Mouse (Mus musculus): ENCODE results near the gene E130218I03Rik. TPM values are rescaled to one million over a fixed set of nuclear protein-coding genes. Genes with fewer than 3 reads are reported as not detected.
"Not testable (repeated sequence)": the region's sequence is repeated elsewhere in the genome, so short reads cannot be mapped to it uniquely, and the experiment has no call there.

E130218I03Rik gene
- total RNA-seq, 2 experiments from 2014 or later: not detected

- no peak for ATAC-seq (replicated peaks; ENCODE audit: low FRiP score, poor library complexity, severe bottlenecking)
Measured at GRCm38 (mm10) chr4:134251241-134252130, 8.0 kb downstream of the E130218I03Rik start.

DNA sequence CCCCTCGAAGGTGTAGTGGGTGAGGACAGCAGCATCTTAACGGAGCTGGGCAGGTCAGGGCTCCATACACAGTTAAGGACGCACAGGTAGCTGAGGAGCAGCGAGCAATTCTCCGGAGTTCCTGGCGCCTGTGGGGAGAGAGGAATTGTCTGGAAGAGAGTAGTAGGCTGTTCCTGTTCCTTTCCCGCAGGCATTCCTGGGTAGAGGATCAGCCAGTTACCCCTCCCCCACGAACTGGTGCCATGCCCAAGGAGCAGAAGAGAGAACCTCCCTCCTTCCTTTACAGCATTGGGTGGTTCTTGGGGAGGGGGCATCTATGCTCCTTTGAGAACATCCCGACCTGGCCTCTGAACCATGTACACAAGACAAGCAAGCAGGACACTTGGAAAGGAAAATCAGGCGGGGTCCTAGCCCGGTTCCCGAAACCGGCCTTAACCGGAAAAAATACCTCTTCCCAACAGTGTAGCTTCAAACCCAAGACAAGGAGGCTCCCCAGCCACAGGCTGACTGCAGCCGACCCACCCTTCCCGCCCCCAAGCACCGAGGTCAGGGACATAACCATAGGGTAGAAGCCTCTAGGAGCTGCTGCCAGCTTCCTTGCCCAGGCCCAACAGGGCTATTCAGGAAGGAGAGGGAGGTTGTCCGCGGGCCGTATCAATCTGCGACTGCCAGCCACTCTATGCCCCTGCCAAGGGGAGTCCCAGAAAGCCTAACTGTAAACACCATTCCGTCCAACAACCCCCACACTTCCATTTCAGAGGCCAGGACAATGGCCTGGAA lies 8.9 kb downstream of the E130218I03Rik start:
- ATAC-seq (replicated peaks; ENCODE audit: low FRiP score, poor library complexity, severe bottlenecking): no peak

GRCm38 (mm10) chr4:134252911-134253721 lies 9.7 kb downstream of the E130218I03Rik start:
- no peak for ATAC-seq (replicated peaks; ENCODE audit: low FRiP score, poor library complexity, severe bottlenecking)

DNA sequence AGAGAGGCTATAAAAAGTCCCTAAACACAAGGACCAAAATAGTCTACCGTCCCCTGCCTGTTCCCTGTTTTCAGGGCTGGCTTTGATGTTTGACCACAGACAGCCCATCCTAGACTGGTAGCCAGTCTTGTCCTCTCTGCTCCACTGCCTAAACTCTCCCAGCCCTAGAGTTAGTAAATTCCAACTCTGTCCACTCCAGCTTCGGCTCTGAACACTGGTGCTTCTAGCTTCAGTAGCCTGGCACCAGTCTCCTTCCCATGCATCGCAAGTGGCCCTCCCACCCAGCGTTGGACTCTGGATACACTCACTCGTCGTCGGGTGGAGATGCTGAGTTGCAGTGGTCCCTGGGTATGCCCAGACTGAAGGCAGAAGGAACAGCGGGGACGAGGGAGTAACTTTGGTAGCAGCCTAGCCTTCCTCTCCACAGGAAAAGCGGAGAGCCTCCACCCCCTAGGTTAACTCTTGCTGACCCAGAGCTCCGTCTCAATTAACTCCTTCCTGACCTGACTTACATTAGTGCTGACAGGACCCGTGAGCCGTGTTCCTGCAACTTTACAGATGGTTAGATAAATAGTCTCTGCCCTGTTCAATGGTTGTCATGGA lies 10.4 kb downstream of the E130218I03Rik start, which contains the start of gene Grrp1:
Grrp1 (minus strand) TSS at position 385 of the 603 bp plus-strand sequence.
- no peak for ATAC-seq (replicated peaks; ENCODE audit: low FRiP score, poor library complexity, severe bottlenecking)

DNA sequence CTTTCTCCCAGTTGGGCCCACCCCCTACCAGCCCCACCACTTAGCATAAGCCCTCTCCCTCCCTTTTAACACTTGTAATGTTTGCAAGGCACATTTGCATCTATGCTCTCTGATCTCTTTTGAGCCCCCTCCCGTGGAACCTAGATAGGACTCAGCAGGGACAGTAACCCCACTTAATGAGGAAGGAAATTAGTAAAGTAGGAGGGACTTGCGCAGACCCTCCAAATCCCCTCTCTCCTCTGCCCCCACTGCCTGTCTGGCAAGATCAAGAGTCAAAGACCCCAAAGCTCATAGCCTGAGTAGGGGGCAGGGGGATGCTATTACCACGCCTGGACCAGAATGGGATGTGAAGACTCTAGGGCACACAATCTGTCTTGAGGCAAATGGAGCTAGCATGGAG lies 11.4 kb downstream of the E130218I03Rik start:
- no peak for ATAC-seq (replicated peaks; ENCODE audit: low FRiP score, poor library complexity, severe bottlenecking)

GRCm38 (mm10) chr4:134255854-134256253 lies 12.4 kb downstream of the E130218I03Rik start:
- ATAC-seq (replicated peaks; ENCODE audit: low FRiP score, poor library complexity, severe bottlenecking): no peak

GRCm38 (mm10) chr4:134256407-134257197 lies 13.1 kb downstream of the E130218I03Rik start:
- ATAC-seq (replicated peaks; ENCODE audit: low FRiP score, poor library complexity, severe bottlenecking): no peak

DNA sequence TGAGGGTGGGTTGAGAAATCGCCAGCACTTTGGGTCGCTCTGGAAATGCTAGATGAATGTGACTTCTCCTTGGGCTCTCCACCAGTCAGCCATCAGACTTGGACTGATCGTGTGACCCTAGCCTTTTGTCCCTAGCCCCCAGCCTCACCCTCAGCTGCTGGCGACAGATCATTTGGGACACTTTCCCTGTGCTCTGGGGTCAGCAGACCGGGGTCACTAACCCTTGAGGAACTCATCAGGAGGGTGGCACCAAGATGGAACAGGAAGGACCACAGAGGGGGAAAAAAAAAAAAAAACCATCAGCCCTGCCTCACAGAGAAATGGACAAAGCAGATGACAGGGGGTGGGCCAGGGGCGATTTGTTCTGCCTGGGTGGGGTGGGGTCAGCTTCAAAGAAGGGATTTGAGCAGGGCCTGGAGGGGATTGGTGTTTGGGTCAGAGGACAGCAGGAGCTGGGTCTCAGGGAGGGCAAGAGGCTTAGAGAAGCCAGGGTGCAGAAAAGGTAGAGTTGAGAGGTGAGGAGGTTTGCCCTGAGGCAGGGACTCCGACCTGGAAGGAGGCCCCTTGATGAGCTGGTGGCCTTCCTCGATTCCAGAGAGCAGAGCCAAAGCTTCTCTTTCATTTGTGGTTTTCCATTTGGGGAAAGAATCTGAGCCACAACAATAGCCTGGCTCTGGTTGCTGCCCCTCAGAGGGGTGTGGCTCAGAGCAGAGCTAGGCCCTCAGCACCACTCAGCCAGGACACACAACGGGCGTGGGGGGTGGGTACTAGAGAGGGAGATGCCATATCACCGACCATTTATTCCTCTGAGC lies 13.9 kb downstream of the E130218I03Rik start:
- no peak for ATAC-seq (replicated peaks; ENCODE audit: low FRiP score, poor library complexity, severe bottlenecking)

DNA sequence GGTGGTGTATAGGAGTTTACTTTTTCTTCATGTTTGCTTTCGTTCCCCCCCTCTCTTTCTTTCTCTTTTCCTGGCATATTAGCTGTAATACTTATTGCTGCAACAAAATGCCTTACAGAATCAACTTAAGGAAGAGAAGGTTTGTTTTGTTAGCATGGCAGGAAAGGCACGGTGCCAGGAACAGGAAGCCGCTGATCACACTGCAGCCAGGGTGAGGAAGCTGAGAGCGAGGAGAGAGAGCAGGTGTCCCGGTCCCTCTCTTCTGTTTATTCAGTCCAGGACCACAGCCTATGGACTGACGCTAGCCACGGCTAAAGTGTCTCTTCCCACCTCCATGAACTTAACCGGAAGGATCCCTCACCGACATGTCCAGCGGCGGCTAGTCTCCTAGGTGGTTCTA lies 14.9 kb downstream of the E130218I03Rik start:
- ATAC-seq (replicated peaks; ENCODE audit: low FRiP score, poor library complexity, severe bottlenecking): no peak

DNA sequence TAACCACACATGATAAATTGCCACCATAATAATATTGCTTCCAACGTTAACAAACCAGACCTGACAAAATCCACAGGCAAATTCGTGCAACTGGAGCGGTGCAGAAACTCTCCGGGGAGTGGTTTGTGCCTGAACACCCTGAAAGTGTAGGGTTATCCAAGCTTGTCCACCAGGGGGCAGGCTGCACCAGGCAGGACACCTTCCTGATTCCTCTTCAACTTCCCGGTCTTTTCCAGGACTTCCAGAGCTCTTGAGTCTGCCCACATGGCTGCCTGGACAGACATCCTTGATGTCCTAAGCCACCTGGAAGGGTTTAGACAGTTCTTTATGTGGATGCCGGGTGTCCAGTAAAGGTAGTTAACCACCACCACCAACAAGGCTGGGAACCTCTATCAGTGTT lies 19.7 kb downstream of the E130218I03Rik start:
- ATAC-seq (replicated peaks; ENCODE audit: low FRiP score, poor library complexity, severe bottlenecking): 0 out of 2 replicates have a peak, but pooled peaks have one; percentile 75

GRCm38 (mm10) chr4:134265860-134266585 lies 22.6 kb downstream of the E130218I03Rik start:
- ATAC-seq (replicated peaks; ENCODE audit: low FRiP score, poor library complexity, severe bottlenecking): no peak

GRCm38 (mm10) chr4:134268102-134268655 lies 24.7 kb downstream of the E130218I03Rik start:
- no peak for ATAC-seq (replicated peaks; ENCODE audit: low FRiP score, poor library complexity, severe bottlenecking)

DNA sequence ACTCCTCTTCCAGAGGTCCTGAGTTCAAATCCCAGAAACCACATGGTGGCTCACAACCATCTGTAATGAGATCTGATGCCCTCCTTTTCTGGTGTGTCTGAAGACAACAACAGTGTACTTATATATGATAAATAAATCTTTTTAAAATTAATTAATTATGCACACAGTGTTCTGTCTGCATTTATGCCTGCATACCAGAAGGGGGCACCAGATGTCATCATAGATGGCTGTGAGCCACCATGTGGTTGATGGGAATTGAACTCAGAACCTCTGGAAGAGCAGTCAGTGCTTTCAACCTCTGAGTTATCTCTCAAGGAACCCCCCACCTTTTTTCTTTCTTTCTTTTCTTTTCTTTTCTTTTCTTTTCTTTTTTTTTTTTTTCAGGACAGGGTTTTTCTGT lies 26.2 kb downstream of the E130218I03Rik start:
- not testable (repeated sequence) for ATAC-seq (replicated peaks; ENCODE audit: low FRiP score, poor library complexity, severe bottlenecking)

GRCm38 (mm10) chr4:134271979-134272378 lies 28.5 kb downstream of the E130218I03Rik start:
- ATAC-seq (replicated peaks; ENCODE audit: low FRiP score, poor library complexity, severe bottlenecking): no peak

DNA sequence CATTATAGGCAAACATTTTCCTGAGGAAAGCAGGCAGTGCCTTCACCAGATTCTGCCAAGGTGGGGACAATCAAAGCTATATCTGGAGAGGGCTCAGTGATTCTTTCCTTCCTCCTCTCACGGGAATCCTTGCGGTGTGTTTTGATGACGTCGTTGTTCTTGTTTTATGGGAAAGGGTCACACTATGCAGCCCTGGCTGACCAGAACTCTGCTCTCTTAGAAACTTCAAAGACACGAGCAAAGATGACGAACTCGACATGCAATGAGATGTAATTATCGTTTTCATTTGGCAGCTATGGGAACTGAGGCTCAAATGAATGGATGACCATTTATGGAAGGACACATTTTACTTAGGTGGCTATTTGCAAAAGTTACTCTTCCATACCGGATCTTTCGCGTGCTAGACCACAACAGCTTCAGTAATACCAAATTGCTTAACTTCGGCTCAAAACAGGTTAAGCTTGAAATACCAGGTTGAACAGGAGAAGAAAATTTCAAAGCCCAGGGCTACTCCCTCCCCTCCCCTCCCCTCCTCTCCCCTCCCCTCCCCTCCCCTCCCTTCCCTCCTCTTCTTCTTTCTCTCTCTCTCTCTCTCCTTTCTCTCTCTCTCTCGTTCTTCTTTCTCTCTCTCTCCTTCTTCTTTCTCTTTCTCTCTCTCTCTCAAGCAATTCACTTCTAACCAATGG lies 29.4 kb downstream of the E130218I03Rik start:
- 0 out of 2 replicates have a peak, but pooled peaks have one; percentile 12 for ATAC-seq (replicated peaks; ENCODE audit: low FRiP score, poor library complexity, severe bottlenecking)

Measured in erythroid progenitor cell, adult 5-6 weeks (primary cell).